Mouse (Mus musculus): ENCODE results near the gene 1110065P20Rik. TPM values are rescaled to one million over a fixed set of nuclear protein-coding genes. Genes with fewer than 3 reads are reported as not detected.

1110065P20Rik gene
- total RNA-seq, 2 experiments from 2014 or later, result 66.6 to 74.8 TPM

GRCm38 (mm10) chr4:124803406-124803805 lies 47.6 kb downstream of the 1110065P20Rik start:
- H3K4me3 ChIP-seq, result peak overlapping the region; percentile 70
- TF ChIP-seq CTCF (IDR thresholded peaks at IDR 0.05), result no peak
- no peak overlapping the region for H3K27ac ChIP-seq
- intact Hi-C loops (cut with DNase I), result no loop called here
- DNase-seq (ENCODE audit: extremely low spot score in 1 of 2, low spot score in 2 of 2), result no peak

- intact Hi-C loops (cut with DNase I), result loop anchor here (1.0 kb wide), 2 partner anchors 45 to 88 kb away; partner anchors contain the start of gene Sf3a3
- DNase-seq (ENCODE audit: extremely low spot score in 1 of 2, low spot score in 2 of 2), result peak; percentile 94
- TF ChIP-seq CTCF (IDR thresholded peaks at IDR 0.05), result no peak
- Histone ChIP-seq H3K4me3 (peak overlapping the region; percentile 70), H3K27ac (peak overlapping the region; percentile 96)
These were observed 48.4 kb downstream of the 1110065P20Rik start for GRCm38 (mm10) chr4:124802309-124803260.

- peak; percentile 94 for TF ChIP-seq CTCF (IDR thresholded peaks at IDR 0.05)
- Histone ChIP-seq H3K4me3 (peak within 1 kb of the TSS; percentile 70), H3K27ac (peak within 1 kb of the TSS; percentile 96)
- peak; percentile 86 for DNase-seq (ENCODE audit: extremely low spot score in 1 of 2, low spot score in 2 of 2)
- intact Hi-C loops (cut with DNase I), result loop anchor here (1.0 kb wide), 2 partner anchors 46 to 87 kb away; partner anchors contain the start of gene Sf3a3
These were observed 49.3 kb downstream of the 1110065P20Rik start, which contains the start of gene Mtf1 for GRCm38 (mm10) chr4:124801552-124802308. TSS of gene Mtf1 (plus strand) at chr4:124802104.

Other genes starting within 250 kb of the 1110065P20Rik start
- gene 3100002H09Rik, start 240.4 kb downstream of the 1110065P20Rik start, total RNA-seq (2021), result under 1 TPM in 1 of 2 experiments, not detected in 1; 0.70 TPM
- gene Pou3f1, start 194.4 kb downstream of the 1110065P20Rik start, total RNA-seq (2021), result 10 to 100 TPM; 16.9 to 18.8 TPM
- 10 to 100 TPM; 13.3 to 15.7 TPM for gene Utp11, start 157.6 kb downstream of the 1110065P20Rik start, total RNA-seq (2021)
- 1 to 10 TPM; 1.4 to 2.2 TPM for gene Fhl3, start 150.5 kb downstream of the 1110065P20Rik start, total RNA-seq (2021)
- 10 to 100 TPM; 33.0 to 35.6 TPM for gene Sf3a3, start 136.4 kb downstream of the 1110065P20Rik start, total RNA-seq (2021)
- gene Inpp5b, start 109.3 kb downstream of the 1110065P20Rik start, total RNA-seq (2021), result 10 to 100 TPM; 46.5 to 48.7 TPM
- gene Mtf1, start 49.1 kb downstream of the 1110065P20Rik start, total RNA-seq (2021), result 10 to 100 TPM; 26.1 to 28.4 TPM
- 10 to 100 TPM; 29.8 to 33.8 TPM for gene Yrdc, start 517 bp downstream of the 1110065P20Rik start, total RNA-seq (2021)
- gene Maneal, start 11.0 kb upstream of the 1110065P20Rik start, total RNA-seq (2021), result 10 to 100 TPM; 53.7 to 55.3 TPM
- gene Epha10, start 29.7 kb upstream of the 1110065P20Rik start, total RNA-seq (2021), result 10 to 100 TPM; 60.5 to 69.6 TPM
- gene 9930104L06Rik, start 85.9 kb upstream of the 1110065P20Rik start, total RNA-seq (2021), result 10 to 100 TPM; 18.9 to 20.3 TPM
- gene Cdca8, start 88.1 kb upstream of the 1110065P20Rik start, total RNA-seq (2021), result 1 to 10 TPM; 1.2 to 1.9 TPM
- gene Rspo1, start 135.2 kb upstream of the 1110065P20Rik start, total RNA-seq (2021), result 10 to 100 TPM; 17.1 to 21.6 TPM
- 10 to 100 TPM; 61.3 to 65.5 TPM for gene Gnl2, start 165.4 kb upstream of the 1110065P20Rik start, total RNA-seq (2021)
- under 1 TPM; 0.27 to 0.37 TPM for gene Dnali1, start 214.5 kb upstream of the 1110065P20Rik start, total RNA-seq (2021)
- 10 to 100 TPM; 15.2 to 16.1 TPM for gene Snip1, start 215.5 kb upstream of the 1110065P20Rik start, total RNA-seq (2021)
- gene Meaf6, start 233.9 kb upstream of the 1110065P20Rik start, total RNA-seq (2021), result 100 to 1,000 TPM; 132 to 138 TPM

All from left cerebral cortex, adult 2 months (tissue).